Mouse (Mus musculus): ENCODE data around the gene Hist1h2bm.
"Not testable (repeated sequence)": the region's sequence is repeated elsewhere in the genome, so short reads cannot be mapped to it uniquely, and the experiment has no call there.

The Hist1h2bm gene

DNA sequence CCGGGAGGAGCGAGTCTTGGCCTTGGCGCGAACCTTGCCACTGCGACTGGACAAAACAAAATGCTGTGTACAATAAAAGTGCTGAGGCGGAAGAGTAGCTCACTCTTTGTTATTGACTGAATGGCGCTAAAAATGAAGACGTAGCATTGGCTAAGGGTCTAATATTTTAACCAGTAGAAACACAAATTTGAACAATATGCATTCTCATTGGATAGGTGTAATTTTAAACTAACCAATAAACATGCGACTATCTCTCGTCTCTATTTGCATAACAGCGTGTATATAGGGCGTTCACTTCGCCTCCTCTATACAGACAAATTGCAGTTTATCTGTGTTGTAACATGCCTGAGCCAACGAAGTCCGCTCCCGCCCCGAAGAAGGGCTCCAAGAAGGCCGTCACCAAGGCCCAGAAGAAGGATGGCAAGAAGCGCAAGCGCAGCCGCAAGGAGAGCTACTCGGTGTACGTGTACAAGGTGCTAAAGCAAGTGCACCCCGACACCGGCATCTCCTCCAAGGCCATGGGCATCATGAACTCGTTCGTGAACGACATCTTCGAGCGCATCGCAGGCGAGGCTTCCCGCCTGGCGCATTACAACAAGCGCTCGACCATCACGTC lies at the start of gene Hist1h2bm:
TSS of gene Hist1h2bm (plus strand) at position 288 of the 616 bp plus-strand sequence.
- peak; percentile 65 for DNase-seq

DNA sequence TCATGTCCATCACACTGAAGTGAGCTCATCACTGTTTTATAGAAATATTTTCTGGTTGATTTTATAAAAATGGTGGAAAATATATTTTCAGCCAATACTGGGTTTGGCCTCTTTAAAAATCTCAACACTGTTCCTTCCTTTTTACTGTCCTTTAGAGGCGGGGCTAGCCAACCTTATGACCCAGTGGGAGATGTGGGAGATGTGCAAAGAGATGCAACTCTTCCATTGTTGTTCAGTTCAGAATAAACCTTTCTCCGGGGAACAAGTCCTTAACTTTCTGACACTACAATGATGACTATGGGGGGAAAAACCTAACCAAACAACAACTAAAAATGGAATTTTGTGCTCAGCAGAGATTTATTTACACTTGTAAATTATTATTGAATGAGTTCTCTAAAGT lies 44.5 kb upstream of the Hist1h2bm start, which contains the start of gene Olfr1360:
TSS of gene Olfr1360 (minus strand) at position 101 of the 400 bp plus-strand sequence.
- no peak for DNase-seq

DNA sequence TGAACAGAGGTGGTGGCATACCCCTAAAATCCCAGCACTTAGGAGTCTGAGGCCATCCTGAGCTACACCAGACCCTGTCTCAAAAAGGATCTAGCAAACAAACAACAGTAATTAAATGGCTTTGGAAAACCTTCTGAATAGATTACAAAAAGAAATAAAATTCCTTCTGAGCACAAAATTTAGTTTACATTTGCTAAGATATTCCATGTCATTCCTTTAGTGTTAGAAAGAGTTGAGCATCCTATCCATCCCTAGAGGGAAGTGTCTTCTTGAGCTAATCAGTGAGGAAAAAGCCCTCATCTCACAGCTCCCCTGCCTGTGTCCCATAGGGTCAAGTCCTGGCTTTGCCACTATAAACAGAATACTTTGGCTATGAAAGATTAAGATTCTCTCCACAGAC lies 24.0 kb upstream of the Hist1h2bm start, which contains the start of gene Olfr1359:
TSS of gene Olfr1359 (plus strand) at position 301 of the 400 bp plus-strand sequence.
- no peak for DNase-seq

DNA sequence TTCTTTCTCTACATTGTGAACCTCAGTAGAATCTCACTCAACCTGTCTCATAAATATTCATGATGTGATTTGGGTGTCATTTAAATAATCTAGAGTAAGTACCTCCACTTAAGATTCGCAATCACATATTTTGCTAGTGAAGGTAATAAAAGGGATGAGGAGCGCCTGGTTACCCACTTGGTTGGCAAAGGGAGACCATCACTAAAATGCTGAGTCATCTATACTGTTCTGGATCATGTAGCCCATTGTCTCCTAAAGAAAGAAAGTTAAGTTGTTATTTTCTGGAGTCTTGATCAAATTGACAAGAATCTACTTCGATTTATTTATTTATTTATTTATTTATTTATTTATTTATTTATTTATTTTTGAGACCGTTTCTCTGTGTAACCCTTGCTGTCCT lies 15.2 kb upstream of the Hist1h2bm start:
- no peak for DNase-seq

DNA sequence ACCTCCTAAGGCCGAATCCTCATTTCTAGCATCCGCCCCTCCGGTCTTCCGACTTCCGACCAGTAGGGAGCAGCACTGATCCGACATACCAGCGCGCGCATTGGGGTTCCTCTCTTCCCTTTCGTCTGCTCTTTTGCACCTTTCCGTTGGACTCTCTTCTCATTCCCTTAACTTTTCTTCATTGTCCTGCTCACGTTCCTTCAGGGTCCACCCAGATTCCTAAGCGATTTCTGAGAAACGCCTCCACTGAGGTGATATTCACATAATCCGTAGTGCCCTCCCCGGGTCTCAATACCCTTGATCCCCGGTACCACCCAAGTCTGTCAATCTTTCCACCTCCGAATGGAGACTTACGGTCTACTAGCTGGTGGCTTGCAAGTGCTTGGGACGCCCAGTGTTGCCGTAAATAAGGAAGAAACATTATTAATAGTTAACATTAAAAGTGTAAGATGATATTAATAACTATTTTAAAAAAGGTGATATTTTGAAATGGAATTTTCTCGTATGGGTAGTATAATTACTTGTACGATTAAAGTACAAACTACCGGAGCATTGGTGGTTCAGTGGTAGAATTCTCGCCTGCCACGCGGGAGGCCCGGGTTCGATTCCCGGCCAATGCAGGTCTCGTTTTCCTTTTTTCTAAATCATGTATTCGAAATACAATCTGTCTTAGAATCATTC lies 11.7 kb upstream of the Hist1h2bm start:
- peak; percentile 89 for DNase-seq

DNA sequence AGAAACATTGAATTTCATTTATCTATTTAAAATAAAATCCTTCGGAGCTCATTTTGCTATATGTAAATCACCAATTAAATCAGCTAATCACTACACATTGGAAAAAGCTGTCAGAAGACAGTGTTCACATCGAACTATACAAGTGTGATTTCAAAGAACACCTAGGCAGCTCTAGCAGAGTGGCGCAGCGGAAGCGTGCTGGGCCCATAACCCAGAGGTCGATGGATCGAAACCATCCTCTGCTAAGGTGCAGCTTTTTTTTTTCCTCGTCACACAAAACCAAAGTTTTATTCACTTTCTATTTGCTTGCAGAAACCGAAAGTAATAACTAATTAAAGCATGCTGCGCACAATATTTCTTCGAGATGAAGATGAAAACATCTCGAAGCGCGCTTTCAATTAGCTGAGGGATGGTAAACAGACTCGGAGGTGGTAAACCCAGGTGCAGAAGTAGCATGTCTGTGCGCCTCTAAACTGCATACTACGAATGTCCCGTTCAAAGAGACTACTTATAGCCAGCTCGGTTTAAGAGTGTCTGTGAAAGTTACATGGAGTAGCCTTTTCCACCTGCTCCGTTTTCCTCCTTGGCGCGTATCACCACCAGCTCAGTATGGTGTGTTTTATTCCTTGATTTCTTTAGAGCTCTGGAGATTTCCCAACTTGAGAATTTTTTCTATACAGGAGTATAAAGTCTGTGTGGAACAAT lies 10.9 kb upstream of the Hist1h2bm start:
- DNase-seq, result peak; percentile 86

DNA sequence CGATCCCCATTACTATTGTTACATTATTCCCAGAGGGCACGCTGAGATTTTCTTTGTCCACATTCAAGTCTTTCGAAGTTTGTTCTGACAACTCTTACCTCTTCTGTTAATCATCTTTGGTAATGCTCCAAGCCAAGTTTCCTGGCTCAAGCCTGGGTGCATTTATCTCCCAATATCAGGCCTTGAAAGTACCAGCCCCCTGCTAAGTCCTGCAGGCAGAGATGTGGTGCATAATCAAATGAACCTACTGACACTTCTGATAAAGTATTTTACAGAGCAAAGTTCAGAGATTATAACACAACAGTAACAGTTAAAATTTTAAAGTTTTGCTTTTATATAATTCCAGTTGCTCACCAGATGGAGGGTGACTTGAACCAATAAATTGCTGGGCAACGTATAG lies 10.1 kb upstream of the Hist1h2bm start:
- no peak for DNase-seq

DNA sequence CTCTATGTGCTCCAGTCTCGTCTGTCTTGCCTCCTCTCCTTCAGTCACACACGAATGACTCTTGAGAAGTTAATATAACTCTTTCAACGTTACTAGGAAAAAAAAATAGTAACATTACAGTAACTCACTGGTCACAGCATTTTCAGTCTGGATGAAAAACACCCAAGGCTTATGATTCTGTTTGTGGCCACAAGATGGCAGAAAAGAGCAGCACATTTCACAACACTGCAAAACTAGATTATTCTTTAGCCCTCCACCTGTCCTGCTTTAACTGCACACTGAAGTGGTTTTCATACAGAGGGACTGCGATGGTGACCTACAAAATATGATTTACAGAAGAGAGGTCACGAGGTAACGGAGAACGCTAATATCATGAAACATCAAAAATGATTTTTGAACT lies 7.1 kb upstream of the Hist1h2bm start:
- DNase-seq, result peak; percentile 64

DNA sequence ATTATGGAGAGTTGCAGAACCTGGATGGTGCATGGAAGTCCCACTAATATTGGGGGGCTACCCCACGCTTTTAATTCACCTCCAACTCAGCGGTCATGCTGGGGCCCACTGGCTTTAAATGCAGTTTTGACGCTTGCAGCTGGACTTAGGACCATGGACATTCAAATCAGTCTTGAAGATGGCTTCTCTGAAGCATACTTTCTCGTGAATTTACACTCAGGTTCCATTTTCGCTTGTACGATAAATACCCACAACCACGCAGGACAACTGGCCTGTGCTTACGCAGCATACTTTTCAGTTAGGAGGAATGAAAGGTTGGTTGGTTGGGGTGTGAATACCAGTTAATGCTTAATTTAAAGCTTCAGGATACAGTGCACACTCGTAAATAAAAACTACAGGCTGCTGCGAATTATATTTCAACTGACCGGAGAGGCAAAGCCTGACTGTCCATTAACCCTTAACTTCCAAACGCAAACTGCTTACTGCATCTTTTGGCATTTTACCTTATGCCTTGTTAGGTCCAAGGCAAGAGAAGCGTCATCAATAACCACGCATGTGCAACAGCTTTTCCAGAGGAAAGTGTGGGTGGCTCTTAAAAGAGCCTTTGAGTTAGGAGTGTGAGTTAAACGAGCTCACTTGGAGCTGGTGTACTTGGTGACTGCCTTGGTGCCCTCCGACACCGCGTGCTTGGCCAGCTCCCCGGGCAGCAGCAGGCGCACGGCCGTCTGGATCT lies 6.5 kb upstream of the Hist1h2bm start:
- no peak for DNase-seq

DNA sequence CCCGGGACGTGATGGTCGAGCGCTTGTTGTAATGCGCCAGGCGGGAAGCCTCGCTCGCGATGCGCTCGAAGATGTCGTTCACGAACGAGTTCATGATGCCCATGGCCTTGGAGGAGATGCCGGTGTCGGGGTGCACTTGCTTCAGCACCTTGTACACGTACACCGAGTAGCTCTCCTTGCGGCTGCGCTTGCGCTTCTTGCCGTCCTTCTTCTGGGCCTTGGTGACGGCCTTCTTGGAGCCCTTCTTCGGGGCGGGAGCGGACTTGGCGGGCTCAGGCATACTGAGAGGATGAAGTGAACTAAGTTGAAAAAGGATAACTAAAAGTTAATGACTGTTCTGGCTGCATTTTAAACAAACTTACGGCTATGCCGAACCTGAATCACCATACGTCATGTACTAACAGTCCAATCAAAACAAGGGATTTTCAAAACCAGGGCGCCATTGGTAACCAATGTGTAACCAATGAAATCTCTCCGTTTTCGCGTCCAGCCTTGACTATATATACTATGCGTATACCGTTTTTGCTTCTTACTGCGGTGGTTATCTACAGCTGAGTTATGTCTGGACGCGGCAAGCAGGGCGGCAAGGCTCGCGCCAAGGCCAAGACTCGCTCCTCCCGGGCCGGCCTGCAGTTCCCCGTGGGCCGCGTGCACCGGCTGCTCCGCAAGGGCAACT lies 5.8 kb upstream of the Hist1h2bm start, which contains the start of the genes Hist1h2bl and Hist1h2ai:
TSS of gene Hist1h2bl (minus strand) at position 280 of the 676 bp plus-strand sequence.
TSS of gene Hist1h2ai (plus strand) at position 559 of the 676 bp plus-strand sequence.
- DNase-seq, result peak; percentile 86

DNA sequence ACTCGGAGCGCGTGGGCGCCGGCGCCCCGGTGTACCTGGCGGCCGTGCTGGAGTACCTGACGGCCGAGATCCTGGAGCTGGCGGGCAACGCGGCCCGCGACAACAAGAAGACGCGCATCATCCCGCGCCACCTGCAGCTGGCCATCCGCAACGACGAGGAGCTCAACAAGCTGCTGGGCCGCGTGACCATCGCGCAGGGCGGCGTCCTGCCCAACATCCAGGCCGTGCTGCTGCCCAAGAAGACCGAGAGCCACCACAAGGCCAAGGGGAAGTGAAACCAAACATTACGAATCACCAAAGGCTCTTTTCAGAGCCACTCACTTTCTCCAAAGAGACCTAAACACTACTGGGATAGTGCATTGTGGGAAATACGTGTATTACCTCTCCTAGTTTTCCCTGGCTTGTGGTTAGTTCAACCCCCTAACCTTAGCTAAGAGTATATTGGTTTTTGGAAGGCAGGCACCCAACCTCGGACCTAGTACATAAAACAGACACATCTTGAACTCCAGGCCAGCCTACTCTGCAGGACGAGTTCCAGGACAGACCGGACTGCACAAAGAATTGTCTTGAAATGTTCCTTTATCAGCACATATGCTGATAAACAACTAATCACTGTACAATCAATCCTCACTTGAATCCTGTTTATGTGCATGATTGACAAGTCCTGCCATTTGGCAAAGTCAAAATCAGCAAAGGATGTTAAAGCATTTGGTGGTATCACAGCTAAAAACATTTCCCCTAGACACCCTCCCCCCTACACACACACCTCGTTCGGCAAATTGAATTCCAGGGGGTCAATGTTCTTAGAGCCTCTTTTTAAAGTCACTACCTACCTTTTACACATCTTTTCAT lies 5.1 kb upstream of the Hist1h2bm start:
- DNase-seq, result not testable (repeated sequence)

DNA sequence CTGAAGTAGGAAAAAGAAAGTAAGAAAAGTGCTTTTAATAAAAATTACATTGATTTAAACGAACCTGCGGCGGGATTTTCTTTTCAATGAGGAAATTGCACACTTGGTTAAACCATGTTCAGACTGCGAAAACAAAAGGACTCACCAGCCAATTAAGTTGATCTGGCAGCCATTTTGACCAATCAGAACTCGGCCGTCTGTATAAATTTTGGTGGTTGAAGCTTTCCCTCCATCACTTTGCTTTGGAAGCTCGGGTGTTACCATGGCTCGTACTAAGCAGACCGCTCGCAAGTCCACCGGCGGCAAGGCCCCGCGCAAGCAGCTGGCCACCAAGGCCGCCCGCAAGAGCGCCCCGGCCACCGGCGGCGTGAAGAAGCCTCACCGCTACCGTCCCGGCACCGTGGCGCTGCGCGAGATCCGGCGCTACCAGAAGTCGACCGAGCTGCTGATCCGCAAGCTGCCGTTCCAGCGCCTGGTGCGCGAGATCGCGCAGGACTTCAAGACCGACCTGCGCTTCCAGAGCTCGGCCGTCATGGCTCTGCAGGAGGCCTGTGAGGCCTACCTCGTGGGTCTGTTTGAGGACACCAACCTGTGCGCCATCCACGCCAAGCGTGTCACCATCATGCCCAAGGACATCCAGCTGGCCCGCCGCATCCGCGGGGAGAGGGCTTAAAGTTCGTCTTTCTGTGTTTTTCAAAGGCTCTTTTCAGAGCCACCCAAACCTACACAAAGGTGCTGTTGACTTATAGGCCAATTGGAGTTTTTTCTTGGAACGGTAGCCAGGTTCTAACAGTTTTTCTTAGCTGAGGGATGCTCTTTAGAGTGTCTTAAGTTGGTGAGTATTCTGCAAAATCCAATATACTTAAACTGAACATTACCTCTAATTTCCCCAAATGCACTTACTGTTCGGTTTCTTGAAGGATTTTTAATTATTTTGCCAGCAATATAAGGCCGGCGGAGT lies 4.2 kb upstream of the Hist1h2bm start, which contains the start of gene Hist1h3h:
TSS of gene Hist1h3h (plus strand) at position 263 of the 961 bp plus-strand sequence.
- peak; percentile 75 for DNase-seq

DNA sequence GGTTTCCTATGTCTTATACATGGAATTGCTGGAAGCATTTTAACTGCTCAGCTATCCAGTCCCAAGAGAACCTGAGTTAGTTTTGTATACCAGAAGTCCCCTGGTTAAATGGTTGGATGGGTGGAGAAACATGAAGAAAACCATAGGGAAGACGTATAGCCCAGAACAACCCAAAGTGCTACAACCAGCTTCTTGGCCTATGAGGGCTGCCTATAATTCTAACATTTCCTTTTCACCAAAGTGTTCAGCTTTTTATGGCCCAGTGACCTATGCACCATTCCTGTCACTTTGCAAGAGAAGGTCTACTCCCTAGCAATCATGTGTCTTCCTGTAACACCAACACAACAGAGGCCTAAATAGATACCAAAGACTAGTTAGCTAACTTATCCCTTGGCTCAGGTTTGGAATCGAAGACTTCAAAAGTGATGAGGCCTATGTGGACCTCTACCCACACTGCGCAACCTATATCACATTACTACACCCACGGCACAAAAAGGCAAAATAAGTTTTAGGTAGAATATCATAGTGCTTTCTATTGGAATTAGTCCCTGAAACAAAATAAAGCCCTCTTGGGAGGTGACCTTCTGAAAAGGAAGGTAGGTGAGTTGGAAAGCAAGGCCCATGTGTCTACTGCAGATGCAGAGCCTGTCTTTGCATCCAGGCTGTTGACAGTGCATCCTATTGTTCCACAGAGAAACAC lies 3.3 kb upstream of the Hist1h2bm start:
- DNase-seq, result no peak

DNA sequence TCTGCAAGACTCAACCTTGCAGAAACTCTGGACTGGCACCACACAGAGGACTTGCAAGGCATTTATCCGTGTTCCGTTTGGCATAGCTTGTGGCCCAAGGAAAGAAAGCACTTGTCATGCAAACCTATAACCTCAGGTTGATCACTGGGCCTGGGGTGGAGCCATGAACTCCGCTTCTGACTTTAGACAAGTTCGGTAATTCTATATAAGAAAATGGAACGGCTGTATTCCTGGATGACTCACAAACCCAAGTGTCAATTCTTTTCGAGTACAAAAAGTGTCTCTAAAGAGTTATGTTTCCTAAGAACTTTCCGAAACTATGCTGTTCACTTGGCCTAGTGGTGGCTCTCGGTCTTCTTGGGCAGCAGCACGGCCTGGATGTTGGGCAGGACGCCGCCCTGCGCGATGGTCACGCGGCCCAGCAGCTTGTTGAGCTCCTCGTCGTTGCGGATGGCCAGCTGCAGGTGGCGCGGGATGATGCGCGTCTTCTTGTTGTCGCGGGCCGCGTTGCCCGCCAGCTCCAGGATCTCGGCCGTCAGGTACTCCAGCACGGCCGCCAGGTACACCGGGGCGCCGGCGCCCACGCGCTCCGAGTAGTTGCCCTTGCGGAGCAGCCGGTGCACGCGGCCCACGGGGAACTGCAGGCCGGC lies 612 bp upstream of the Hist1h2bm start:
- not testable (repeated sequence) for DNase-seq

DNA sequence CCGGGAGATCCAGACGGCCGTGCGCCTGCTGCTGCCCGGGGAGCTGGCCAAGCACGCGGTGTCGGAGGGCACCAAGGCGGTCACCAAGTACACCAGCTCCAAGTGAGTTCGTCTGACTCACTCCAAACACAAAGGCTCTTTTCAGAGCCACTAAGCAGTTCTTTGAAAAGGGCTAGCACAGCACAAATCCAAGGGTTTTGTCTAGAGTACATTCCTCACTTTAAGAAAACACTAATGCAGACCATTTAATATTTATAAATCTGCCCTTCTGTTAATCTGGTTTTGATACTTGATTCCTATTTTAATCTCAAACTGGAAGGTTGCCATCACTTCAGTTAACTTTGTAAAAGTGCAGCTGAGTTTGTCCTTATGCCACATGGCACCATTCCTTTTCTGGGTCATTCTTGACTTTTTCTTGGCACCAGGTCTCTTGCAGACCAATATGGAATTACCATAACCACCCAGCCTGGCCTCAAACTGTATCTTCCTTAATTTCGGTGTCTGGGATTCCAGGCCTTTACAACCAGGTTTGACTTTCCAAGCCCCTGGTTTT lies 605 bp downstream of the Hist1h2bm start:
- no peak for DNase-seq

DNA sequence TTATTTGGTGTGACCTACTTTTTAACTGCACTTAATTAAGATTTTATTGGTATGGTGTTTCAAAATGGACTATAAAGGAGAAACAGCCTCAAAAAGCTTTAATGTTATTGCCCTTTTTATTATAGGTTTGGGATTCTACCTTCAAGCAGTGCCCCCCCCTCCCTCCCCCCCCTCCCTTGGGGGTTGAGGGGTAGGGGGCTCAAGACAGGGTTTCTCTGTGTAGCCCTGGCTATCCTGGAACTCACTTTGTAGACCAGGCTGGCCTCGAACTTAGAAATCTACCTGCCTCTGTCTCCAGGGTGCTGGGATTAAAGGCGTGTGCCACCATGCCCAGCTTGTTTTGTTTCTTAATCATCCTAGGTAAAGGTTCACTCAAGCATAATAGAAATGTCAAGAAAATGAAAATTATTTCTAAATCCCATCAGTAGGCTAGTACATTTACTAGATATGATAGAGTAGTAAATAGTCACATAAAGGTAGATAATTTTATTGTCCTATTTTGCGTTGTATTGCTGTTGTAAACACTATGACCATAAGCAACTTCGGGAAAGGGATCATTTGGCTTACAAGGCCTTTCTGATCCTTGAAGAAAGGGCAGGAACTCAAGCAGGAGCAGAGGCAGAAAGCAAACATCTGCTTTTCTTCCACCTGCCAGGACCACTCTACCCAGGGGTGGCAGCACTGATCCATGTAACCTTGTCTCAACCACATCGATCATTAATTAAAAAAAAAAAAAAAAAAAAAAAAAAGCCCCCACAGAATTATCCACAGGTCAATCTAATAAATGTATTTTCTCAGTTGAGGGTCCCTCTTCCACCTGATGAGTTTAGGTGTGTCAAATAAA lies 1.4 kb downstream of the Hist1h2bm start:
- no peak for DNase-seq

DNA sequence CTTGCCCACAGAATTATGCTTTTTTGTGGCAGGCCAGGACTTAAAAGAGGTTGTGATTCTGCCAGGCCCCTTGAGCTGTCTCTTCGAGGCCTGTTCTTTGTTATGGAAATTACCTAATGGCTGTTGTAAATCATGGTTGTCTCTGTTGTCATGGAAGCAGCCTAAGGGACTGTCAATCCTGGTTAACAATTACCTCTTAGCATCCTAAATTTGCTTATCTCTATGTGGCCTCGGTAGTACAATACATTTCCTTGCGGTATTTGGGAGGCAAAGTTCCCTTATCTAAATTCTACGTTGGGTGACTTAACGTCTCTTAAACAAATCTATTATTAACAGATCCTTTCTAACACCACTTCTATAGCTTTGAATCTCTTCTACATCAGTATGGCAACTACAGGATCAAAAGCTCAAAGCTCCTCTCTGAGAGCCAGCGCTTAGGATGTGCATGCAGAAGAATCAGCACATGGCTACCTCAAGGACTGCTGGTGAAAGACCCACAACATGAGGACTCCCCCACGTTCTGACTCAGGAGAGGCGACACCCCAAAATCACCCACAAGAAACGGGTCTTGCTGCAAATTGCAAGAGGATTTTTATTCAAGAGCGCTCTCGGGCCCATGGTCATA lies 6.2 kb downstream of the Hist1h2bm start:
- no peak for DNase-seq

Data from cerebellum, adult 8-10 months (tissue).